ENCODE assay signal across 17 mouse cellular contexts in genomic region chr8:120140769-120141168, GRCm38 (mm10). TPM values are rescaled to one million over a fixed set of nuclear protein-coding genes. Genes with fewer than 3 reads are reported as not detected.
A peak's percentile ranks its signal among the peaks of the same experiment; 100 is the strongest.
DNase-seq lines count a peak whose midpoint lies in the region; ATAC-seq and TF ChIP-seq lines count a peak whose summit lies in the region.
"Had no signal": no experiment of that assay in that cellular context is flagged by ENCODE, and none has a peak within 500 bp of the region (broad histone marks: within the 10 kb centered on the region; RNA-seq: fewer than 3 reads in every experiment).

No protein-coding gene starts in this region.

- no peak for TF ChIP-seq CTCF in lung, embryonic 14.5 days (IDR thresholded peaks at IDR 0.05; ENCODE audit: low read depth)

- H3K9me3 ChIP-seq in heart, embryonic 10.5 days = no peaks in the 10 kb centered on the region
- no peaks in the 10 kb centered on the region for H3K9me3 ChIP-seq in kidney, embryonic 16.5 days (ENCODE audit: low read length)
- no peaks in the 10 kb centered on the region for H3K9me3 ChIP-seq in lung, embryonic 14.5 days (ENCODE audit: low read depth, low read length)
- H3K9me3 ChIP-seq: kidney, embryonic 15.5 days; neural tube, embryonic 13.5 days had no signal

- peaks cover 3% of the 10 kb centered on the region for H3K36me3 ChIP-seq in heart, embryonic 10.5 days
- no peaks in the 10 kb centered on the region for H3K36me3 ChIP-seq in kidney, embryonic 16.5 days (ENCODE audit: insufficient read depth, low read length)
- no peaks in the 10 kb centered on the region for H3K36me3 ChIP-seq in lung, embryonic 14.5 days (ENCODE audit: insufficient read depth)
- H3K36me3 ChIP-seq: kidney, embryonic 15.5 days had no signal

- H3K4me1 ChIP-seq in heart, embryonic 10.5 days = peaks cover 50% of the 10 kb centered on the region
- peaks cover 4% of the 10 kb centered on the region; the same call in 1 of the 2 replicates for H3K4me1 ChIP-seq in kidney, embryonic 16.5 days (ENCODE audit: insufficient read depth, low read length)
- no peaks in the 10 kb centered on the region for H3K4me1 ChIP-seq in lung, embryonic 14.5 days (ENCODE audit: insufficient read depth)

- H3K9ac ChIP-seq in kidney, embryonic 16.5 days (replicated peaks; ENCODE audit: low read length) = 0 out of 2 replicates have a peak overlapping the region, but pooled peaks have one; percentile 25
- H3K9ac ChIP-seq in lung, embryonic 14.5 days = no peak overlapping the region
- H3K9ac ChIP-seq: kidney, embryonic 15.5 days; neural tube, embryonic 13.5 days had no signal

- peak overlapping the region; percentile 49; the same call in 1 of the 2 replicates for H3K27ac ChIP-seq in heart, embryonic 10.5 days
- H3K27ac ChIP-seq in kidney, embryonic 16.5 days (ENCODE audit: low read length) = no peak overlapping the region
- peak overlapping the region; percentile 43; the same call in 1 of the 2 replicates for H3K27ac ChIP-seq in lung, embryonic 14.5 days (ENCODE audit: low read depth)
- H3K27ac ChIP-seq: kidney, embryonic 15.5 days; macrophage; neural tube, embryonic 13.5 days had no signal

- no peak for DNase-seq in heart, embryonic 10.5 days (ENCODE audit: low spot score)
- DNase-seq in heart, postnatal 4 days = no peak
- no peak for DNase-seq in kidney, adult 18-20 months
- peak; percentile 38 for DNase-seq in 3T3-L1 (ENCODE audit: low read depth, low spot score)
- DNase-seq in lung, embryonic 14.5 days = peak; percentile 28
- no peak for DNase-seq in neural tube, embryonic 10.5 days (ENCODE audit: extremely low spot score, low spot score)
- no peak for DNase-seq in cerebellum, adult 11 months
- DNase-seq: cerebellum, postnatal 14 days; liver; spleen, adult 18-20 months had no signal

- no peak overlapping the region for H3K4me3 ChIP-seq in heart, embryonic 10.5 days
- no peak overlapping the region for H3K4me3 ChIP-seq in kidney, embryonic 16.5 days (ENCODE audit: low read length)
- H3K4me3 ChIP-seq in lung, embryonic 14.5 days (ENCODE audit: low read depth, low read length) = no peak overlapping the region
- H3K4me3 ChIP-seq: kidney, embryonic 15.5 days; neural tube, embryonic 13.5 days had no signal

- no peak overlapping the region for H3K4me2 ChIP-seq in kidney, embryonic 16.5 days (replicated peaks; ENCODE audit: low read depth, low read length)
- no peak overlapping the region for H3K4me2 ChIP-seq in lung, embryonic 14.5 days
- H3K4me2 ChIP-seq: kidney, embryonic 15.5 days; neural tube, embryonic 13.5 days had no signal

- H3K27me3 ChIP-seq in heart, embryonic 10.5 days (ENCODE audit: insufficient read depth, poor library complexity, severe bottlenecking) = peaks cover 7% of the 10 kb centered on the region; the same call in 1 of the 2 replicates
- H3K27me3 ChIP-seq in kidney, embryonic 16.5 days (ENCODE audit: insufficient read depth, low read length) = no peaks in the 10 kb centered on the region
- peaks cover 3% of the 10 kb centered on the region; the same call in 1 of the 2 replicates for H3K27me3 ChIP-seq in lung, embryonic 14.5 days (ENCODE audit: insufficient read depth, low read length)
- H3K27me3 ChIP-seq: kidney, embryonic 15.5 days; neural tube, embryonic 13.5 days had no signal

- ATAC-seq in kidney, embryonic 16.5 days (ENCODE audit: low FRiP score, low TSS enrichment) = no peak
- peak; percentile 49; the same call in 1 of the 2 replicates for ATAC-seq in lung, embryonic 14.5 days (ENCODE audit: insufficient read depth)
- ATAC-seq: forebrain, embryonic 16.5 days had no signal

- WGBS in heart, embryonic 10.5 days = 47% methylated on average over 3 of the region's 3 CpGs
- 58% methylated on average over 3 of the region's 3 CpGs for WGBS in kidney, embryonic 16.5 days
- WGBS in lung, embryonic 14.5 days = 48% methylated on average over 3 of the region's 3 CpGs

RNA-seq across cellular contexts. Expression of gene 6430548M08Rik, which starts 26.8 kb away (rescaled TPM):
- 8.2 and 11.9 TPM in 2 replicates for polyA plus RNA-seq in heart, embryonic 10.5 days (2016; fragmentation: Nextera tagmentation; extraction: Ambion mirVana)
- total RNA-seq in heart, postnatal 4 days (2021) = 10 to 100 TPM; 19.3 to 23.8 TPM
- 5.3 and 6.7 TPM in 2 replicates for polyA plus RNA-seq in kidney, embryonic 16.5 days (2015; fragmentation: Nextera tagmentation; extraction: Ambion mirVana)
- polyA plus RNA-seq in lung, embryonic 14.5 days (2014; fragmentation: Nextera tagmentation; extraction: Ambion mirVana) = 7.1 and 8.0 TPM in 2 replicates

RNA-seq across cellular contexts. Expression of gene Fam92b, which starts 36.5 kb away (rescaled TPM):
- 0.16 and 0.31 TPM in 2 replicates for polyA plus RNA-seq in heart, embryonic 10.5 days (2016; fragmentation: Nextera tagmentation; extraction: Ambion mirVana)
- total RNA-seq in heart, postnatal 4 days (2021) = not detected
- polyA plus RNA-seq in kidney, embryonic 16.5 days (2015; fragmentation: Nextera tagmentation; extraction: Ambion mirVana) = 0.14 and 0.22 TPM in 2 replicates
- polyA plus RNA-seq in lung, embryonic 14.5 days (2014; fragmentation: Nextera tagmentation; extraction: Ambion mirVana) = not detected in 2 replicates
- total RNA-seq: gastrocnemius, adult 18-20 months; heart, adult 8-10 months had no signal
- polyA plus RNA-seq: macrophage had no signal

RNA-seq across cellular contexts. Expression of gene Zdhhc7, which starts 39.5 kb away (rescaled TPM):
- polyA plus RNA-seq in heart, embryonic 10.5 days (2016; fragmentation: Nextera tagmentation; extraction: Ambion mirVana) = 35.5 and 37.3 TPM in 2 replicates
- total RNA-seq in heart, postnatal 4 days (2021) = 10 to 100 TPM; 39.5 to 40.8 TPM
- polyA plus RNA-seq in kidney, embryonic 16.5 days (2015; fragmentation: Nextera tagmentation; extraction: Ambion mirVana) = 36.2 and 37.4 TPM in 2 replicates
- 33.9 and 37.5 TPM in 2 replicates for polyA plus RNA-seq in lung, embryonic 14.5 days (2014; fragmentation: Nextera tagmentation; extraction: Ambion mirVana)

Comparison
In these comparisons a context has a peak if more than half of its experiments do, and no peak if none do; other contexts are left out.
1. DNase-seq: peak in 3T3-L1 (single experiment) and lung, embryonic 14.5 days (single experiment); none in heart, embryonic 10.5 days (single experiment), heart, postnatal 4 days (single experiment), kidney, adult 18-20 months (single experiment), neural tube, embryonic 10.5 days (single experiment) and cerebellum, adult 11 months (single experiment).